26 mouse cellular contexts compared by ENCODE assay signal in the genomic region with DNA sequence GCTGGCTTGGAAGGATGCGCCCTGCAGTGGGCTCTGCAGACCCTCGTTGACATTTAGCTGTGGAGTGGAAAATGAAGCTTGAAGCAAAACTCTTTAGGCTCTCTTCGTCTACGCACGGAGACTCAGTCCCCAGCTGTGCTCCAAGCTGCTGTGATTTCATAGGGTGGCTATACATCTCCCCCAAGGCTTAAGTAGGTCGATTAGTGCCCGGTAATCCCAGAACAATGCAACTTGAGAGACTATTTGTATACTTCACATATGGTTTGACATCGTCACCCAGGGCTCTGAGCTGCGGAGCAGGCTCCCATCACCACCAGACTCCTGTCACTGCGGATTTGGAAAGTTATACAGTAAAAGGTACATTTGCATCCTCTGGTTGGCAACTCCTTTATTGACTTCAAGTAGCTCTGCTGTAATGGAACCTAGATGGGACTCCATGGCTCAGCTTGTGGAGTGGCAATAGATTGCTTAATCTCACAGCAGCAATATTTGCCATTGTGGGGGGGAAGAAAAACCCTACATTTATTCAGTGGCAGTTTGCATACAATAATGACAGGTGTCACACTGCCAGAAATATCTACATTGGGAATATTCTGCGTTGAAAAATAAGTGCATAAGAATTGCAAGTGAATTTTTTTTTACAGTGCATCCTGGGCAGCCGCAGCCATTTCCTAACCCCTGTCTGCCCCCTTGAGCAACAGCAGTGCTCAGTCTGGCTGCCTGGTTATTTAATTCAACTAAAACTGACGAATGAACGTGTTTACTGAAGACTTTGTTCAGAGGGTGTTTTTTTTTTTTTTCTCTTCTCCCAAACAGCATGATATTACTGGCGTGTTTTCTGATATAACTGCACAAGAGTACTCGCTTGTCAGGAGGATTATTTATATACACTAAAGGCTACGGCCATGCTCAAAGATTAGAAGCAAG. TPM values are rescaled to one million over a fixed set of nuclear protein-coding genes. Genes with fewer than 3 reads are reported as not detected.
"Had no signal": no experiment of that assay in that cellular context is flagged by ENCODE, and none has a peak within 500 bp of the region (broad histone marks: within the 10 kb centered on the region; RNA-seq: fewer than 3 reads in every experiment).

No protein-coding gene starts in this region.

- H3K36me3 ChIP-seq: liver, embryonic 13.5 days; midbrain, embryonic 12.5 days; stomach, embryonic 15.5 days had no signal

- ATAC-seq: intestine, postnatal 0 days; midbrain, embryonic 16.5 days had no signal

- H3K9me3 ChIP-seq: stomach, embryonic 15.5 days had no signal

- H3K4me2 ChIP-seq: liver, embryonic 13.5 days; midbrain, embryonic 12.5 days; stomach, embryonic 15.5 days had no signal

- H3K9ac ChIP-seq: liver, embryonic 13.5 days; midbrain, embryonic 12.5 days; stomach, embryonic 15.5 days had no signal

- H3K27me3 ChIP-seq: liver, embryonic 13.5 days; midbrain, embryonic 12.5 days; stomach, embryonic 15.5 days had no signal

- H3K4me1 ChIP-seq: liver, embryonic 13.5 days had no signal

- DNase-seq: kidney, adult 2 months; kidney, postnatal 25 days; layer of hippocampus, postnatal 36 days; liver, embryonic 13.5 days; lung, postnatal 14 days; right cerebral cortex, postnatal 25 days; spleen, adult 18-20 months; thymus, adult 18-20 months; thymus, postnatal 36 days had no signal

- H3K27ac ChIP-seq: kidney, postnatal 0 days; layer of hippocampus, adult 2 months; left cerebral cortex, adult 2 months; liver, embryonic 13.5 days; macrophage; midbrain, embryonic 12.5 days; stomach, embryonic 15.5 days had no signal

- H3K4me3 ChIP-seq: layer of hippocampus, adult 2 months; left cerebral cortex, adult 2 months; liver, embryonic 13.5 days; midbrain, embryonic 12.5 days; stomach, embryonic 15.5 days had no signal

RNA-seq across cellular contexts. Expression of a gene that starts 14.2 kb away (rescaled TPM):
- total RNA-seq: megakaryocyte, adult 5-6 weeks had no signal
- polyA plus RNA-seq: macrophage had no signal

RNA-seq across cellular contexts. Expression of a gene that starts 55.5 kb away (rescaled TPM):
- total RNA-seq: layer of hippocampus, adult 2 months; layer of hippocampus, postnatal 10 days; layer of hippocampus, postnatal 36 days; left cerebral cortex, adult 2 months; left cerebral cortex, postnatal 10 days; left cerebral cortex, postnatal 36 days; megakaryocyte, adult 5-6 weeks had no signal
- polyA plus RNA-seq: intestine, postnatal 0 days; kidney, adult 2 months; large intestine, adult 2 months; limb, embryonic 14.5 days; liver, embryonic 13.5 days; liver, embryonic 16.5 days; macrophage; stomach, embryonic 15.5 days; testis, adult 2 months; urinary bladder, adult 2 months had no signal
